Mouse (Mus musculus) liver, postnatal 0 days (tissue): ENCODE data around the gene Thtpa.

ENCODE experiments used
- CTCF ChIP-seq: sonication (generic); IDR thresholded peaks from 2 replicates; pipeline ENCODE4 v1.5.1; 2016; ENCODE audit warnings: antibody characterized with exemption, low read depth
- EP300 ChIP-seq: IDR thresholded peaks from 2 replicates; pipeline ENCODE4 v1.6.1; 2016; ENCODE audit warnings: antibody characterized with exemption, low read depth, mild to moderate bottlenecking

DNA sequence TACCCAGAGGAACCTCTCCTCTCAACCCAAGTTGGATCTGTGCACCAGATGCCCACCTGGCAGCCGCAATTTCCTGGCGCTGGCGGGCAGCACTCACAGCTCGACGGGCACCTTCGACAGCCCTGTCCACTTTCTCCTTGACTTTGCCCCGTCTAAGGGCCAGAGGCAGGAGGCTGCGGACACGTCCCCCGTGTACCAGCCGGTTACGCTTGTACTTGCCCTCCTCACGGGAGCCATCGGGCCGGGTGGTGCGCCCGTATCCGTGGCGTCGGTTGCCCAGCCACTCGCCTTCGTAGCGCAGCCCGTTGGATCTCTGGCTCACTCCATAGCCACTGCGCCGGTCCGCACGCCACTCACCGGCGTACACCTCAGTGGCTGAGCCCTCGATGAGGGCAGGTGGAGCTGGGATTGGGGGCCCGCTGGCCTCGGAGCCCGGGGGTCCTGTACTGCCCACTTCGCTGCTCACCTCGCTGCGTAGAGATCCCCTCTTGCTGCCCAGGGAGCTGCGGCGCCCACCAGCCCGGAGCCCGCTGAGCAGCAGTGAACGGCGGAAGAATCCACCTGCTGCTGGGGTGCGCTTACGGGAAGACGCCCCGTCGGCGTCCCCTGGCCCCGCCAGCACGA lies 18.9 kb downstream of the Thtpa start:
- TF ChIP-seq CTCF (no peak), EP300 (no peak)
